Comparison of ENCODE assay signal across 9 mouse cellular contexts in genomic region chr2:167640279-167640678, GRCm38 (mm10). TPM values are rescaled to one million over a fixed set of nuclear protein-coding genes. Genes with fewer than 3 reads are reported as not detected.
DNase-seq lines count a peak whose midpoint lies in the region; ATAC-seq and TF ChIP-seq lines count a peak whose summit lies in the region.
"Had no signal": no experiment of that assay in that cellular context is flagged by ENCODE, and none has a peak within 500 bp of the region (broad histone marks: within the 10 kb centered on the region; RNA-seq: fewer than 3 reads in every experiment).

No protein-coding gene starts in this region.

- WGBS in kidney, adult 2 months, result 87% methylated on average over 3 of the region's 3 CpGs
- WGBS in kidney, embryonic 15.5 days, result 83% methylated on average over 3 of the region's 3 CpGs
- WGBS in forebrain, embryonic 14.5 days, result 78% methylated on average over 3 of the region's 3 CpGs
- 84% methylated on average over 3 of the region's 3 CpGs for WGBS in heart, embryonic 12.5 days

- no peaks in the 10 kb centered on the region for H3K79me2 ChIP-seq in C2C12 (ENCODE audit: control insufficient read depth, insufficient read depth)

- no peak overlapping the region for H3K27ac ChIP-seq in kidney, adult 2 months (ENCODE audit: insufficient read depth, low read depth, low read length)
- no peak overlapping the region for H3K27ac ChIP-seq in kidney, embryonic 15.5 days
- H3K27ac ChIP-seq in forebrain, embryonic 14.5 days (ENCODE audit: low read depth, low read length), result no peak overlapping the region
- H3K27ac ChIP-seq in heart, embryonic 12.5 days (ENCODE audit: poor library complexity, severe bottlenecking), result no peak overlapping the region

- no peaks in the 10 kb centered on the region for H3K36me3 ChIP-seq in kidney, adult 2 months (ENCODE audit: control insufficient read depth, insufficient read depth, low read length)
- H3K36me3 ChIP-seq in kidney, embryonic 15.5 days, result peaks cover 32% of the 10 kb centered on the region
- H3K36me3 ChIP-seq in C2C12 (ENCODE audit: control insufficient read depth, insufficient read depth), result peaks cover 18% of the 10 kb centered on the region
- H3K36me3 ChIP-seq in forebrain, embryonic 14.5 days (ENCODE audit: control insufficient read depth, insufficient read depth, low read length), result peaks cover 19% of the 10 kb centered on the region; the same call in 1 of the 2 replicates
- H3K36me3 ChIP-seq in heart, embryonic 12.5 days, result peaks cover 24% of the 10 kb centered on the region

- H3ac ChIP-seq in C2C12 (ENCODE audit: control insufficient read depth, insufficient read length, low read depth), result no peak overlapping the region

- H3K4me1 ChIP-seq in kidney, adult 2 months (ENCODE audit: control insufficient read depth, insufficient read depth, low read length), result peaks cover 2% of the 10 kb centered on the region; the same call in 1 of the 2 replicates
- no peaks in the 10 kb centered on the region for H3K4me1 ChIP-seq in kidney, embryonic 15.5 days
- H3K4me1 ChIP-seq in forebrain, embryonic 14.5 days (ENCODE audit: control insufficient read depth, insufficient read depth, low read length), result no peaks in the 10 kb centered on the region
- no peaks in the 10 kb centered on the region for H3K4me1 ChIP-seq in heart, embryonic 12.5 days (replicated peaks)

- H3K4me2 ChIP-seq in kidney, embryonic 15.5 days, result no peak overlapping the region
- no peak overlapping the region for H3K4me2 ChIP-seq in forebrain, embryonic 14.5 days (ENCODE audit: low read length)
- H3K4me2 ChIP-seq in heart, embryonic 12.5 days, result no peak overlapping the region

- H3K4me3 ChIP-seq in kidney, adult 2 months (ENCODE audit: insufficient read depth, low read depth, low read length), result no peak overlapping the region
- H3K4me3 ChIP-seq in kidney, embryonic 15.5 days (replicated peaks), result no peak overlapping the region
- no peak overlapping the region for H3K4me3 ChIP-seq in C2C12 (ENCODE audit: insufficient read depth, poor library complexity, severe bottlenecking)
- H3K4me3 ChIP-seq in forebrain, embryonic 14.5 days (ENCODE audit: low read depth, low read length), result no peak overlapping the region
- H3K4me3 ChIP-seq in heart, embryonic 12.5 days, result no peak overlapping the region

- H3K9ac ChIP-seq in kidney, embryonic 15.5 days, result no peak overlapping the region
- no peak overlapping the region for H3K9ac ChIP-seq in forebrain, embryonic 14.5 days (ENCODE audit: low read length)
- no peak overlapping the region for H3K9ac ChIP-seq in heart, embryonic 12.5 days

- DNase-seq in kidney, adult 2 months, result peak; percentile 47
- peak; percentile 77 for DNase-seq in R1 (ENCODE audit: low read depth, low spot score)
- DNase-seq in ovary, postnatal 10 days (ENCODE audit: low spot score), result no peak
- DNase-seq in forebrain, embryonic 14.5 days (ENCODE audit: low spot score), result no peak

- no peak for ATAC-seq in kidney, embryonic 15.5 days (replicated peaks; ENCODE audit: low FRiP score)
- peak; percentile 53 for ATAC-seq in megakaryocyte, adult 5-6 weeks (ENCODE audit: poor library complexity, severe bottlenecking)
- ATAC-seq in forebrain, embryonic 14.5 days, result no peak
- ATAC-seq in heart, embryonic 12.5 days (ENCODE audit: insufficient number of reproducible peaks, low FRiP score), result no peak

- H3K27me3 ChIP-seq in kidney, adult 2 months (replicated peaks; ENCODE audit: control insufficient read depth, insufficient read depth, low read length), result no peaks in the 10 kb centered on the region
- H3K27me3 ChIP-seq in kidney, embryonic 15.5 days, result no peaks in the 10 kb centered on the region
- no peaks in the 10 kb centered on the region for H3K27me3 ChIP-seq in C2C12 (ENCODE audit: control insufficient read depth, insufficient read depth, insufficient read length)
- no peaks in the 10 kb centered on the region for H3K27me3 ChIP-seq in forebrain, embryonic 14.5 days (replicated peaks; ENCODE audit: control insufficient read depth, insufficient read depth, low read length)
- H3K27me3 ChIP-seq in heart, embryonic 12.5 days (replicated peaks), result no peaks in the 10 kb centered on the region

- no peak for TF ChIP-seq POLR2A in kidney, adult 2 months (IDR thresholded peaks at IDR 0.05; ENCODE audit: low read depth, low read length)

- no peaks in the 10 kb centered on the region for H3K9me3 ChIP-seq in kidney, embryonic 15.5 days (replicated peaks)
- H3K9me3 ChIP-seq in forebrain, embryonic 14.5 days (replicated peaks; ENCODE audit: control insufficient read depth, low read length), result no peaks in the 10 kb centered on the region
- H3K9me3 ChIP-seq in heart, embryonic 12.5 days (replicated peaks), result 0 out of 2 replicates have a peak, but pooled peaks cover 2% of the 10 kb centered on the region

- H3K79me3 ChIP-seq in C2C12 (ENCODE audit: low read depth), result no peaks in the 10 kb centered on the region

- peak; percentile 63 for TF ChIP-seq CTCF in kidney, adult 2 months (conservative IDR thresholded peaks at IDR 0.05; ENCODE audit: insufficient read depth, insufficient read length, low read depth, low read length)
- TF ChIP-seq CTCF in C2C12 (IDR thresholded peaks at IDR 0.05; ENCODE audit: control insufficient read depth, insufficient read depth, insufficient read length), result peak; percentile 29

TF ChIP-seq in C2C12, 6 proteins besides CTCF, POLR2A, EP300 and RAD21:
- no peak for TF ChIP-seq CEBPB (IDR thresholded peaks at IDR 0.05; ENCODE audit: low read depth)
- no peak for TF ChIP-seq MYOG (IDR thresholded peaks at IDR 0.05; ENCODE audit: control insufficient read depth, extremely low read depth, insufficient read length)
- TF ChIP-seq USF1 (IDR thresholded peaks at IDR 0.05; ENCODE audit: low read depth), result no peak
- TF ChIP-seq FOSL1 (IDR thresholded peaks at IDR 0.05; ENCODE audit: insufficient read depth, low read length, poor library complexity, severe bottlenecking), result no peak
- TF ChIP-seq MYOD1 (IDR thresholded peaks at IDR 0.05; ENCODE audit: control insufficient read depth, insufficient read length, low read depth), result no peak

RNA-seq across cellular contexts. Expression of gene Ube2v1, which starts 8.4 kb away (rescaled TPM):
- 108 and 114 TPM in 2 replicates for polyA plus RNA-seq in kidney, adult 2 months (2012; rRNA removed)
- polyA plus RNA-seq in kidney, embryonic 15.5 days (2015; fragmentation: Nextera tagmentation; extraction: Ambion mirVana), result 284 and 313 TPM in 2 replicates
- 237 TPM for polyA plus RNA-seq in C2C12 (2012; fragmentation: generic; extraction: Trizol)
- 68.8 and 86.3 TPM in 2 replicates for total RNA-seq in megakaryocyte, adult 5-6 weeks (2015)
- 45.1 and 51.9 TPM in 2 replicates for total RNA-seq in megakaryocyte, adult 5-6 weeks (2017)
- polyA plus RNA-seq in forebrain, embryonic 14.5 days (2014; fragmentation: Nextera tagmentation; extraction: Ambion mirVana), result 238 and 265 TPM in 2 replicates
- polyA plus RNA-seq in heart, embryonic 12.5 days (2016; fragmentation: Nextera tagmentation; extraction: Ambion mirVana), result 216 and 235 TPM in 2 replicates

RNA-seq across cellular contexts. Expression of gene Gm20431, which starts 21.0 kb away (rescaled TPM):
- polyA plus RNA-seq in kidney, adult 2 months (2012; rRNA removed), result 30.7 and 31.8 TPM in 2 replicates
- 12.1 and 12.8 TPM in 2 replicates for polyA plus RNA-seq in kidney, embryonic 15.5 days (2015; fragmentation: Nextera tagmentation; extraction: Ambion mirVana)
- 0.44 TPM for polyA plus RNA-seq in C2C12 (2012; fragmentation: generic; extraction: Trizol)
- 6.1 and 22.8 TPM in 2 replicates for total RNA-seq in megakaryocyte, adult 5-6 weeks (2015)
- total RNA-seq in megakaryocyte, adult 5-6 weeks (2017), result not detected in 2 replicates
- 5.4 and 6.8 TPM in 2 replicates for polyA plus RNA-seq in forebrain, embryonic 14.5 days (2014; fragmentation: Nextera tagmentation; extraction: Ambion mirVana)
- polyA plus RNA-seq in heart, embryonic 12.5 days (2016; fragmentation: Nextera tagmentation; extraction: Ambion mirVana), result 10.4 and 11.5 TPM in 2 replicates
- polyA plus RNA-seq: liver, embryonic 16.5 days had no signal

RNA-seq across cellular contexts. Expression of gene Cebpb, which starts 48.4 kb away (rescaled TPM):
- 45.3 and 70.3 TPM in 2 replicates for polyA plus RNA-seq in kidney, adult 2 months (2012; rRNA removed)
- polyA plus RNA-seq in kidney, embryonic 15.5 days (2015; fragmentation: Nextera tagmentation; extraction: Ambion mirVana), result 5.1 and 5.7 TPM in 2 replicates
- polyA plus RNA-seq in C2C12 (2012; fragmentation: generic; extraction: Trizol), result 23.8 TPM
- 79.3 and 125 TPM in 2 replicates for total RNA-seq in megakaryocyte, adult 5-6 weeks (2015)
- 55.5 and 59.5 TPM in 2 replicates for total RNA-seq in megakaryocyte, adult 5-6 weeks (2017)
- polyA plus RNA-seq in forebrain, embryonic 14.5 days (2014; fragmentation: Nextera tagmentation; extraction: Ambion mirVana), result 0.11 and 0.38 TPM in 2 replicates
- polyA plus RNA-seq in heart, embryonic 12.5 days (2016; fragmentation: Nextera tagmentation; extraction: Ambion mirVana), result 14.2 and 16.8 TPM in 2 replicates

RNA-seq across cellular contexts. Expression of gene Tmem189, which starts 49.3 kb away (rescaled TPM):
- polyA plus RNA-seq in kidney, adult 2 months (2012; rRNA removed), result 288 and 414 TPM in 2 replicates
- 47.3 and 48.1 TPM in 2 replicates for polyA plus RNA-seq in kidney, embryonic 15.5 days (2015; fragmentation: Nextera tagmentation; extraction: Ambion mirVana)
- polyA plus RNA-seq in C2C12 (2012; fragmentation: generic; extraction: Trizol), result 34.5 TPM
- total RNA-seq in megakaryocyte, adult 5-6 weeks (2015), result 25.1 and 35.7 TPM in 2 replicates
- 40.6 and 43.1 TPM in 2 replicates for total RNA-seq in megakaryocyte, adult 5-6 weeks (2017)
- 21.3 and 24.8 TPM in 2 replicates for polyA plus RNA-seq in forebrain, embryonic 14.5 days (2014; fragmentation: Nextera tagmentation; extraction: Ambion mirVana)
- 46.6 and 48.3 TPM in 2 replicates for polyA plus RNA-seq in heart, embryonic 12.5 days (2016; fragmentation: Nextera tagmentation; extraction: Ambion mirVana)

Comparison
In these comparisons a context has a peak if more than half of its experiments do, and no peak if none do; other contexts are left out.
1. DNase-seq: peak in kidney, adult 2 months (single experiment) and R1 (single experiment); none in ovary, postnatal 10 days (single experiment) and forebrain, embryonic 14.5 days (single experiment).